Comparison of ENCODE assay signal across 27 mouse cellular contexts in genomic region chr10:79506709-79507108, GRCm38 (mm10). TPM values are rescaled to one million over a fixed set of nuclear protein-coding genes. Genes with fewer than 3 reads are reported as not detected.
A peak's percentile ranks its signal among the peaks of the same experiment; 100 is the strongest.
DNase-seq lines count a peak whose midpoint lies in the region; ATAC-seq lines count a peak whose summit lies in the region.
"Had no signal": no experiment of that assay in that cellular context is flagged by ENCODE, and none has a peak within 500 bp of the region (broad histone marks: within the 10 kb centered on the region; RNA-seq: fewer than 3 reads in every experiment).

No protein-coding gene starts in this region.

- peak; percentile 98 for ATAC-seq in megakaryocyte, adult 5-6 weeks (ENCODE audit: poor library complexity, severe bottlenecking)
- ATAC-seq: forebrain, embryonic 14.5 days; inflammation-experienced regulatory T-cells, adult 6 months; midbrain, embryonic 15.5 days; Patski had no signal

- DNase-seq in spleen, postnatal 36 days (ENCODE audit: low spot score in 2 of 2): peak; percentile 19 to 43
- no peak for DNase-seq in spleen, postnatal 10 days (ENCODE audit: low spot score in 2 of 2)
- DNase-seq in brain, adult 2 months (ENCODE audit: low read depth, low spot score): peak; percentile 7
- no peak for DNase-seq in gastrocnemius, postnatal 10 days
- DNase-seq in left cerebral cortex, adult 18-20 months (ENCODE audit: low spot score in 2 of 2): no peak
- no peak for DNase-seq in kidney, postnatal 4 days
- DNase-seq: adrenal gland, postnatal 10 days; cerebellum, adult 18-20 months; cerebellum, postnatal 36 days; embryo, embryonic 11 days; gastrocnemius, postnatal 36 days; heart, adult 2 months; kidney, adult 11 months; kidney, postnatal 14 days; right cerebral cortex, adult 18-20 months; thymus, adult 2 months; thymus, postnatal 36 days had no signal

RNA-seq across cellular contexts. Expression of gene Plpp2, which starts 26.9 kb away (rescaled TPM):
- total RNA-seq in megakaryocyte, adult 5-6 weeks (2015): 13.5 and 14.7 TPM in 2 replicates
- total RNA-seq in megakaryocyte, adult 5-6 weeks (2017): 3.9 and 5.1 TPM in 2 replicates
- total RNA-seq in gastrocnemius, postnatal 10 days (2021): 1 to 10 TPM; 2.3 to 2.6 TPM
- total RNA-seq in left cerebral cortex, adult 18-20 months (2021): 1 to 10 TPM; 3.5 to 4.3 TPM

RNA-seq across cellular contexts. Expression of gene Vmn2r83, which starts 38.2 kb away (rescaled TPM):
- not detected in 2 replicates for total RNA-seq in megakaryocyte, adult 5-6 weeks (2015)
- total RNA-seq in megakaryocyte, adult 5-6 weeks (2017): not detected in 2 replicates
- total RNA-seq in gastrocnemius, postnatal 10 days (2021): not detected
- not detected for total RNA-seq in left cerebral cortex, adult 18-20 months (2021)
- total RNA-seq: adrenal gland, postnatal 10 days; gastrocnemius, postnatal 36 days; heart, adult 2 months; layer of hippocampus, adult 18-20 months; layer of hippocampus, postnatal 14 days; left cerebral cortex, adult 8-10 months; left cerebral cortex, postnatal 36 days; MEL had no signal

RNA-seq across cellular contexts. Expression of gene Mier2, which starts 48.3 kb away (rescaled TPM):
- 5.8 and 7.3 TPM in 2 replicates for total RNA-seq in megakaryocyte, adult 5-6 weeks (2015)
- 9.4 and 19.5 TPM in 2 replicates for total RNA-seq in megakaryocyte, adult 5-6 weeks (2017)
- 10 to 100 TPM; 16.1 to 18.2 TPM for total RNA-seq in gastrocnemius, postnatal 10 days (2021)
- 10 to 100 TPM; 51.4 to 51.9 TPM for total RNA-seq in left cerebral cortex, adult 18-20 months (2021)

Comparison
In these comparisons a context has a peak if more than half of its experiments do, and no peak if none do; other contexts are left out.
1. DNase-seq: peak in spleen, postnatal 36 days (2 of 2) and brain, adult 2 months (single experiment); none in spleen, postnatal 10 days (0 of 2), gastrocnemius, postnatal 10 days (single experiment), left cerebral cortex, adult 18-20 months (0 of 2) and kidney, postnatal 4 days (0 of 2).